Mouse (Mus musculus) left cerebral cortex, adult 2 months (tissue): ENCODE measurements around the gene Cfap46. TPM values are rescaled to one million over a fixed set of nuclear protein-coding genes. Genes with fewer than 3 reads are reported as not detected.

Experiments
- DNase-seq, 2 experiments: peaks; one replicate each; pipeline ENCODE4 v3.0.0; 2021 to 2022; ENCODE audit warnings: low spot score in 2 of 2, mixed read lengths in 1 of 2; ENCODE audit errors: extremely low spot score in 1 of 2
- H3K27ac ChIP-seq: fragments of 200-600 bp; 2 replicates; pipeline ENCODE4 v1.8.1; 2022
- H3K4me3 ChIP-seq: fragments of 200-600 bp; 2 replicates; pipeline ENCODE4 v1.8.1; 2022
- CTCF ChIP-seq: fragments of 200-600 bp; IDR thresholded peaks from 2 replicates; pipeline ENCODE4 v1.8.1; 2022; ENCODE audit warnings: antibody characterized with exemption, mild to moderate bottlenecking, moderate library complexity
- intact Hi-C: fragments of 180-260 bp; cut with DNase I; formaldehyde crosslinking; loops from one replicate; pipeline ENCODE4 v1.15.1; 2025
- total RNA-seq, 2 experiments: library from RNA; stranded (reverse); gene quantifications; 2 replicates each; pipeline ENCODE4 v1.2.3; 2021

The Cfap46 gene
- total RNA-seq, 2 experiments from 2014 or later = 3.6 to 5.1 TPM

DNA sequence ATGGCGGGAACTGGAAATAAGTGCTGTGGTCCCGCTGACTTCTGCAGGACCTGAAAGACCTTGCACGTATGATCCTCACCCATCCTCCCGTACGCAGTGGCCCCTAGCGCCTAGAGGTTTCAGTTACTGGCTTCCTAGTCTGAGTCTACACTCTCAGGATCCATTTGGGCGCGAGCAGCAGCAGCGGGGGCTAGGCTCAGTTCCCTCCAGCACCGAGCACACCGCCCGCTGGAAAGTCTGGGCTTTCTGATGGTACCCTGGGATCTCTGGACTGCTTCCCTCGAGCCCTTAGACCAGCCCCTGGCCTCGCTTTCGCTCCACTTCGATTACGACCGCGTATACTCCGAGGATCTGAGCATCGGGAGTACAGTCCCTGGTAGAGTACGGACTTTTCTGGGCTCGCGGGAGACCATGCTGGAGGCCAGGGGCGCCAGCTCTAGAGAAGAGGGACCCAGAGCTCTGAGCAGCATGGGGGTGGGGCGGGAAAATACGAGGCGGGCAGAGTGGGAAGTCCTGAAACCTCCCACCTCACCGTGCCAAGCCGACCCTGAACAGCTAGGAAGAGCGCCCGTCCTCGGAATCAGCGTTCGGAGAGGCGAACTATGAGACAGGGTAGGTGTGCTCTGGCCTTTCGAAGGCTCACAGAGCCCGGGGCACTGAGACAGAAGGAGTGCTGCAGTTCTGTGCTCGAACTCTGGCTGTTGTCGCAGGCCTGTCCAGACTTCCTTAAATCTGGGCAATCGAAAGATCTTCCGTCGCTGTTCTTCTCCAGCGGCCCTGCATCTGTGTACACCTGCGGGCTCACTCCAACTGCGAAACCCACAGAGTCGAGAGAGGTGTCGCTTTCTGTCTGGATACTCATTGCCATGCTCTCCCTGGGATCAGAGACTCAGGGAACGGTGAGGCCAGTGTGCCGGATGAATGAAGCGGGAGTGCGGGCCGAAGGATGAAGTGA lies 99.1 kb downstream of the Cfap46 start:
- no peak for DNase-seq
- Histone ChIP-seq H3K27ac (no peak overlapping the region), H3K4me3 (no peak overlapping the region)
- intact Hi-C loops = loop anchor here (5.0 kb wide), 2 partner anchors 92 to 282 kb away; no protein-coding TSS in a partner anchor
- no peak for TF ChIP-seq CTCF

DNA sequence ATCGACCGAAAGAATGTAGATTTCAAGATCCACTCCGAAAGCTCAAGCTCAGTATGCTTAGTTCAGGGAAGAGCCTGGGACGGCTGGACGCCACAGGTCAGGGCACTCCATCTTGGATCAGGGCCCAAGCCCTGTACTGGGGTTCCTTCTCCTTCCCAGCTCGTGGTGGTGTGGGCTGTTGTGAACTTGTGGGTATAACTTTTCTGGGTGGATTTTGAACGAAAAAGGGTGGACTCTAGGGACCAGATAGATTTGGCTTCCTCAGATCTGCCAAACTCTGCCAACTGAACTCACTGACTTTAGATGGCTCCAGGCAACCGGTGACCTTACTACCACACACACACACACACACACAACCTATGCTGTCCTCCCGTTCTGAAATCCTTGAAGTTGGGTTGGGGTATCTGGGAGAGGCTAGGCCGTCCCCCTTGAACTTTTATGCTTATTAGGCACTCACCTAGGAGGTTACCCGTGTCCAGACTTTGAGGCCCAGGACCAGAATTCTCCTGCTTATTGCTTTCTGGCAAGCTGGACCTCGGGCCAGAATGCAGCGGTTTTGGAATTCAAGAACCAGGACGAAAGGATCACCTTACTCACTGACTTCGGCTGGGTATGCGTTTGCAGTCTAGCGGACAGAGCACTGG lies 100.4 kb downstream of the Cfap46 start:
- intact Hi-C loops = loop anchor here (5.0 kb wide), 1 partner anchor 281 kb away; no protein-coding TSS in a partner anchor
- TF ChIP-seq CTCF = no peak
- DNase-seq = no peak
- Histone ChIP-seq H3K4me3 (no peak overlapping the region), H3K27ac (no peak overlapping the region)

DNA sequence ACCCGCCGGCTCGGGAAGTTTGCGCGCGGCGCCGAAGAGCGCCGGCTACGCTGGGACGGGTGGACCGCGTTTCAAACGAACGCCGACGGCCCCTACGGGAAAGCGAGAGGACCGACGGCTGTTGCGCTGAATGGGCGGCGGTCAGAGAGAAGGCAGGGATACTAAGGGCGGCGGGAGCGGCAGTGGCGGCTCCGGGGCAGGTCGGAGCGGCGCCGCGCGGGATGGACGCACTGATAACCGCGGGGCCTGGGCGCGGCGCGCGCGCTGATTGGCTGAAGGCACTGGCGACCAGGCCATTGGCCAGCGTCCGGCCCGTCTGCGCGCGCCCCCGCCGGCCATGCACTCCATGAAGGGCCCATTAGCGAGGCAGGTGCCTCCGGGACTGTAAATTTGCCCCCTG lies 101.0 kb downstream of the Cfap46 start, which contains the start of gene Nkx6-2:
Gene Nkx6-2 (minus strand): TSS at position 203 of the 400 bp plus-strand sequence.
- DNase-seq = peak in 1 of 2 experiments; percentile 61
- TF ChIP-seq CTCF = no peak
- Histone ChIP-seq H3K4me3 (peak within 1 kb of the TSS; percentile 34), H3K27ac (no peak within 1 kb of the TSS)
- intact Hi-C loops = loop anchor here (5.0 kb wide), 1 partner anchor 280 kb away; no protein-coding TSS in a partner anchor

DNA sequence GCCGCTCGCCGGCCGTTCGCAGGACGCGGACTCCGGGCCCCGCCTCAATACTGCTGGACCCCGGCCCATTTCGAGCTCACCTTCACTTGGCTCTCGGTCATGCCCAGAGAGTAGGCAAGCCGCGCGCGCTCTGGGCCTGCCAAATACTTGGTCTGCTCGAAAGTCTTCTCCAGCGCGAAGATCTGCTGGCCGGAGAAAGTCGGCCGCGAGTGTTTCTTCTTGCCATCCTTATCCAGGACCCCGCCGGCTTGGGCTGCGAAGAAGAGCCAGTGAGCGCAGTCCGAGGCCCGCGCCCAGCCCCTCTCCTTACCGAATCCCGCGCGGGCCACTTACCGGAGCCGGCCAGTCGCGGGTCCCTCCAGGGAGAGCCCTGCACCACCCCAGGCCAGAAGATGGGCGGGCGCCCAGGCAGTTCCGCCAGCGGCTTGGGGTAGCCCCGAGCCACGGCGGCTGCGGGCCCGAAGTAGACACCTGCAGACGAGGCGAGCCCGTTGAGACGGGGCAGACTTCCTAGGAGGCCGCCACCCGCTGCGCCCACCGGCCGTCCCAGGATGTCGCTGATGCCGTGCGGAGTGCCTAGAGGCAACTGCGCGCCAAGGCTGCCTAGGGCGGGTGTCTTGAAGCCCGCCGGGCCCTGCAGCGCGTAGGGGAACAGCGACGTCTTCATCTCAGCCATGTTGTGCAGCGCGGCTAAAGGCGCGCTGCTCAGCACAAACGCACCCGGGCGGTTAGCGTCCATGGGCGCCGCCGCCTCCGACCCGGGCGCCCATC lies 101.6 kb downstream of the Cfap46 start:
- Histone ChIP-seq H3K27ac (no peak overlapping the region), H3K4me3 (peak overlapping the region; percentile 34)
- DNase-seq = no peak
- intact Hi-C loops = loop anchor here (5.0 kb wide), 1 partner anchor 280 kb away; no protein-coding TSS in a partner anchor
- no peak for TF ChIP-seq CTCF

DNA sequence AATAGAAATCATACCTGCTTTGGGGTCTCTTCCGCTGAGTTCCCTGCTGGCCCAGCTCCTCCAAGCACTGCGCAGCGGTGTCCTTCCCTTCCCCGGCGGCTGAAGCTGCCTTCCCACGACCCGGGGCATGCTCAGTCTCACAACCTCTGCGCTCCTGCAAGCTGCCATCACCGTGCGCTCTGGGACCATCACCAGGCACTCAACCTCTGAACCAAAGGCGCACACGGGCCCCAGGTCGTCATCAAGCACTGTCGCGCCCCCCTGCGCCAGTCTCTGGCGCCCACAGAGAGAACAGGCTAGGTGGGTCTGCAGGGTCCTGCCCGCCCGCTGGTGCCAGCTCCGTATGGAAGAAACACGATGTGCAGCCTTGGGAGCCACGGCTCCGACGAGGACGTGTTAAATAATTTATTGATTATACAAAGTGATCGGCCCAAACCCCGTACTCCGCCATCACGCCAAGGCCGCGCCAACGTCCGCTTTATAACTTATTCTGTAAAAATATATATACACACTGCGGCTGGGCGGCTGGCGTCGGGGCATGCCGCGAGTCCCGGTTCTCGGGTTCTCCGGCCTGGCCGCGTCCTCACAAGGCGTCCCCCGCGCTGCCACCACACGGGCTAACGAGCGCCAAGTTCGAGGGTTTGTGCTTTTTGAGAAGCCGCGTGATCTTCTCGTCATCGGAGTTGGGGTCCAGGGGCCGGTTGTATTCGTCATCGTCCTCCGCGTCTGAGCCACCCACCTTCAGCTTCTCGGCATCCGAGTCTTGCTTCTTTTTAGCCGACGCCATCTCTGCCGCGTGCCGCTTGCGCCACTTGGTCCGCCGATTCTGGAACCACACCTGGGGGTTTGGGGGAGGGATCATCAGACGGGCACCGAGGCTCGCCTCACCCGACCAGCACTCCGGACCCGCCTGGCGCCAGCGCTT lies 102.5 kb downstream of the Cfap46 start:
- intact Hi-C loops = loop anchor here (5.0 kb wide), 1 partner anchor 279 kb away; no protein-coding TSS in a partner anchor
- no peak for TF ChIP-seq CTCF
- Histone ChIP-seq H3K27ac (no peak overlapping the region), H3K4me3 (peak overlapping the region; percentile 34)
- DNase-seq = peak in 1 of 2 experiments; percentile 28

DNA sequence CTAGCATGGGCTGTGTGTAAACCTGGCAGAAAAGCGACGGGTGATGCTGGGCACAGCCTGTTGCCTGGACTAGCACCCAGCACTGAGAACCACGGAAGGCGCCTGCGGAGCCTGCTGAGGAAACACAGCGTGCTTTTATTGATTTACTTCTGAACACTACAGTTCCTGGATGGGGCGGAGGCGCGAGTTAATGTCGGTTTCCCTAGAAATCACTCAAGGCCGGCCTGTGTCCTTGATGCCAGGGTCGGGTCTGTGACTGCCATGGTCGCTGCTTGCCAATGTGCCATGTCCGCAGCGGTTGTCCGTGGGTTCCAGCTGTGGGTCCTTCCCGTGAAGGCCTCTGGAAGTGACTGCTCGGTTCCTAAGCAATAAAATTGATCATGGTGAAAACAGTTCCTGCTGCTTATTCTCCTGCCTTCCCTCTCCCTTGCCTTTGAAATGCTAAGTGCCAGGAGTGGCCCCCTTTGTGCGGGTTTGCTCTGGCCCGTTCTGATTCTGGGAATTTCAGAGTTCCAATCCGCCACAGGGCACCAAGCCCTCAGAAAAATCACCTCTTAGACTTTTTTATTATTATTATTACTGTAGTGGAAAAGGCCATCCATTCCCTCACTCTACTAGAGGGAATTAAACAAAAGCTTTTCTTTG lies 104.2 kb downstream of the Cfap46 start:
- TF ChIP-seq CTCF = no peak
- no peak overlapping the region for H3K4me3 ChIP-seq
- no peak for DNase-seq
- intact Hi-C loops = no loop called here
- H3K27ac ChIP-seq = no peak overlapping the region

DNA sequence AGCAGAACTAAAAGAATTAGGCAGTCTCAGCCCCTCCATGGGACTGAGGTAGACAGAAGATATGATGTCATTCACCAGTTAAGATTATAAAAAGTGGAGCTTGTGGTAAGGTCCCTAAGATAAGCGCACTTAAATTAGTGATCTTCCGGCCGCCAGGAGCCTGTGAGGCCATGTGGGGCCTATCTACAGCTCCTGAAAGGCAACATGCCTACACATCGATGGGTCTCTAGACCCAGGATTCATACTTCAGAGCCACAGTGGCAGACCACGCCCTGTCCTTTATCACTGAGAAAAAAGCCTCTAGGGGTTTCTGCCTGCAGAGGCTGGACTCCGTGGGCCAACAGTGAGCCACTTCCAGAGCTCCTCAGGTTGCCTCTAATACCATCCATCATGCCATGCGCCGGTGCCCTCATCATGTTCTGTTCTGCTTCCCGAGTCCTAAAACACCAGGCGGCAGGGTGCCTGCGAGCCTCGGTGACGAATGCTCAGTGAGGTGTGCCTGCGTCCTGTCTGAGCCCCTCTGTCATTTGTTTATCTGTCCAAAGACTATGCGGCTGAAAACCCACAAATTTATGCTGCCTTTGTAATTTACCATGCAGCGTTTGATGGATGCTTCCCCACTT lies 107.4 kb downstream of the Cfap46 start:
- no peak overlapping the region for H3K27ac ChIP-seq
- intact Hi-C loops = no loop called here
- no peak overlapping the region for H3K4me3 ChIP-seq
- no peak for DNase-seq
- TF ChIP-seq CTCF = no peak

DNA sequence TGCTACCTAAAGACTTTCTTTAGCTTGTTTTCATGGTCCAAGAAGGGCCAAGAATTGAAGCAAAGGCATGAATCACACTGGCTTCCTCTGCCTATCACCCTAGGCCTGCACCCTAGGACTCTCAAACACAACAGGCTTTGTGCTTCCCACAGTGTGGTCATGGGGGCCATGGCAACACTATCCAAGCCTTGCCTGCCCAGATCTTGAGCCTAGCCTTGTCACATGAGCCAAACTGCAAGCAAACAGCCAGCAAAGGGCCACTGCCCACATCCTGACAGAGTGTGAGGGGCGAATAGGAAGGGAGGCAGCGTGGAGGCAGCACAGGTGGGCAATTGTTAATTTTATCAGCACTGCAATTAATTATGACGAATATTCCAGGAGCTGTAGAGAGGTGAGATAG lies 111.0 kb downstream of the Cfap46 start:
- Histone ChIP-seq H3K4me3 (no peak overlapping the region), H3K27ac (peak overlapping the region; percentile 28; the same call in 1 of the 2 replicates)
- DNase-seq = no peak
- no peak for TF ChIP-seq CTCF
- intact Hi-C loops = no loop called here

DNA sequence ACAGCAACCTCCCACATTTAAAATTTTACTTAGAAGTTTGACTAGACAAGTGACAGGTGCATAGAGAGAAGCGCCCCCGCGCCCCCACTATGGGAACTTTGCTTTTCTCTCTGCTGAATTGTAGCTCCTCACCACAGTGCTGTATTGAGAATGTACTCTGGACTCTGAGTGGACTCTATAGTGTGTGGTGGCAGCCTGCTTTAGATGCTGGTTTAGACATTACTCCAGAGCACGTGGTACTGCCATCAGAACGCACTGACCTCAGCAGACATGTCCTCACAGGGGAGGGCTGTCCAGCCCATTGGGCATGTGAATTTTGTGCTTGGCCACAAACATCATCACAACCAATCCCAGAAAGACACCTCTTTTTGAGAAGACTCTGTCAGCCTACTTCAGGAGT lies 112.8 kb downstream of the Cfap46 start:
- intact Hi-C loops = no loop called here
- TF ChIP-seq CTCF = no peak
- DNase-seq = no peak
- no peak overlapping the region; the same call in 1 of the 2 replicates for H3K27ac ChIP-seq
- no peak overlapping the region for H3K4me3 ChIP-seq

DNA sequence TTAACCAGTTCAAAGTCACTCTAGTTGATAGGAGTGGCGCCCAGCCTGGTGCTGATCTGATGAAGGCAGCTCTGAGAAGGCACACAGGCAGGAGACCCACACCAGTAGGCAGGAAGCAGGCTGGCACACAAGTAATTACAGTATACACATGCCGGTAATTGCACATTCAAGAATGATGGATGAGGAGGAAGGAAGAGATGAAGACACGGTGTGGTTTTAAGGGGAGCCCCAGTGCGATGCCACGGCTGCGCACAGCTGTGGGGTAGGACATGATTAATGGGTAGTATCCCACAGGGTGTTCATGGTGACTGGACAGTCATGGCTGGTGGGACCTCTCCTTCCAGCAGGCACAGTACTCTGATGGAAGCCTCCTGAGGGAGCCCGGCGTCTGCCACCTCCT lies 117.1 kb downstream of the Cfap46 start:
- no peak for DNase-seq
- no peak overlapping the region for H3K27ac ChIP-seq
- no peak overlapping the region for H3K4me3 ChIP-seq
- no peak for TF ChIP-seq CTCF
- intact Hi-C loops = no loop called here
